Mouse (Mus musculus) kidney, adult 2 months (tissue): ENCODE data around the gene Cxcl14.

Experiments used
- CTCF ChIP-seq: fragments of 200-500 bp; conservative IDR thresholded peaks from 2 replicates; pipeline ENCODE4 v1.5.1; 2011; ENCODE audit warnings: low read depth, mild to moderate bottlenecking, control low read depth, low read length, moderate library complexity, mixed read lengths; ENCODE audit not compliant: insufficient read depth, insufficient read length
- POLR2A ChIP-seq: fragments of 200-500 bp; IDR thresholded peaks from one replicate; pipeline ENCODE4 v1.6.1; 2011; ENCODE audit warnings: low read depth, low read length, control low read depth

GRCm38 (mm10) chr13:56339816-56340215, 43.5 kb upstream of the Cxcl14 start:
- TF ChIP-seq CTCF, result no peak
- no peak for TF ChIP-seq POLR2A
